Mouse (Mus musculus) limb, embryonic 13.5 days (tissue): Measurements from ENCODE around the gene Ngly1. TPM values are rescaled to one million over a fixed set of nuclear protein-coding genes. Genes with fewer than 3 reads are reported as not detected.
A peak's percentile ranks its signal among the peaks of the same experiment; 100 is the strongest.

Experiments
- ATAC-seq: fragments of 200-750 bp; cut with Nextera tagmentation; 2 replicates; pipeline ENCODE4 v1.8.0; 2017; ENCODE audit warnings: low read depth, moderate number of reproducible peaks, moderate TSS enrichment; ENCODE audit not compliant: low FRiP score
- H3K27ac ChIP-seq: fragments of 300-500 bp; sonication (generic); 2 replicates; pipeline ENCODE4 v1.5.1; 2015; ENCODE audit warnings: inconsistent platforms, mild to moderate bottlenecking, moderate library complexity
- H3K27me3 ChIP-seq: fragments of 300-500 bp; sonication (generic); 2 replicates; pipeline ENCODE4 v1.6.1; 2015; ENCODE audit warnings: mild to moderate bottlenecking, inconsistent platforms
- H3K36me3 ChIP-seq: fragments of 300-500 bp; sonication (generic); 2 replicates; pipeline ENCODE4 v1.6.1; 2015; ENCODE audit warnings: inconsistent platforms, mild to moderate bottlenecking, moderate library complexity
- H3K4me1 ChIP-seq: fragments of 300-500 bp; sonication (generic); 2 replicates; pipeline ENCODE4 v1.6.1; 2015; ENCODE audit warnings: inconsistent platforms
- H3K4me2 ChIP-seq: fragments of 300-500 bp; sonication (generic); replicated peaks from 2 replicates; pipeline ENCODE4 v1.6.1; 2015; ENCODE audit warnings: inconsistent platforms, mild to moderate bottlenecking, moderate library complexity
- H3K4me3 ChIP-seq: fragments of 300-500 bp; sonication (generic); 2 replicates; pipeline ENCODE4 v1.5.1; 2015; ENCODE audit warnings: moderate library complexity, mild to moderate bottlenecking, inconsistent platforms
- H3K9ac ChIP-seq: fragments of 300-500 bp; sonication (generic); 2 replicates; pipeline ENCODE4 v1.6.1; 2015; ENCODE audit warnings: mild to moderate bottlenecking, inconsistent platforms
- H3K9me3 ChIP-seq: fragments of 300-500 bp; sonication (generic); 2 replicates; pipeline ENCODE4 v1.6.1; 2016; ENCODE audit warnings: inconsistent platforms
- WGBS: fragments of 180-500 bp; shearing (Covaris S2); methylation state at CpG from one replicate; pipeline ENCODE4 v1.1.7; 2015; 5-methylcytosine and 5-hydroxymethylcytosine counted together
- polyA plus RNA-seq: library from polyadenylated mRNA; unstranded; fragments of >200 nt; fragmentation: Nextera tagmentation; extraction: Ambion mirVana; gene quantifications from 2 replicates; pipeline ENCODE4 v1.2.1, GENCODE M21; 2015

Ngly1 gene
- polyA plus RNA-seq, 1 experiment from 2014 or later, result 41.7 TPM

DNA sequence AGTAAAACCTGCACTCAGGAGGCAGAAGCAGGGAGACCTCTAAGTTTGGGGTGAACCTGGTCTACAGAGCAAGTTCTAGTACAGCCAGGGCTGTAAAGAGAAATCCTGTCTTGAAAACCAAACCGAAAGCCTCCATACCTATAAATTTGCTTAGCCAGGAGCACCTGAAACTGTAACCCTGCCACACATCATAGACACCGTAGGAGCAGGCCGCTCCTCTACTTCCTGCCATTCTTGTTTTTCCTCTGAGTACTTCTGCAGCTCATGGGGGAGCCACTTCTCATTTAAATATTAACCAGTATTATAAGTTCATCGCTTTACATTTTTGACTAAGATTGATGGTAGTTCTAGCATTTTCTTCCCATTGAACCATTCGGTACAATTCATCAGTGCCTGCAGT, 17.9 kb downstream of the Ngly1 start:
- 75% methylated on average over 5 of the region's 5 CpGs for WGBS
- Histone ChIP-seq H3K4me3 (no peak overlapping the region), H3K27ac (no peak overlapping the region), H3K27me3 (no peaks in the 10 kb centered on the region), H3K4me1 (no peaks in the 10 kb centered on the region), H3K4me2 (no peak overlapping the region), H3K9ac (no peak overlapping the region), H3K36me3 (peaks cover 23% of the 10 kb centered on the region), H3K9me3 (no peaks in the 10 kb centered on the region)
- no peak for ATAC-seq

DNA sequence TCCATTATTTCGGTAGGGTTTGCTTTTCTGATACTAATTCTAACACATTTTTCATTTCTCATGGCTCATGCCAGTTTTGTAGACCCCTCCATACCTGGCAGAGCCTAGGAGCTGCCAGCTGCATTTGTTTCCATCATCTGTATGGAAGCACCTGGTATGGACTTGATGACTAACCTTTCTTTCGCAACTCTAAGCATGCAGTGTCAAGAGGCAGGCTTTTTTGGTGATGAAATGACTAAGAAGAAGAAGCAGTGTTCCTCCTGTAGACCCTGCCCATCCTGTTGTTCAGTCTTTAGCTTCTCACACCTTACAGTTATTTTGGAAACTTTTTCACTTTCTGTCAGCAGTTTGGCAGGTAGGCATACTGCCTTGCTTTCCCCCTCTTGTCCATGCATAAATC, 20.7 kb downstream of the Ngly1 start:
- Histone ChIP-seq H3K36me3 (peaks cover 24% of the 10 kb centered on the region), H3K27ac (no peak overlapping the region), H3K27me3 (no peaks in the 10 kb centered on the region), H3K4me2 (no peak overlapping the region), H3K9ac (no peak overlapping the region), H3K4me1 (no peaks in the 10 kb centered on the region), H3K4me3 (no peak overlapping the region), H3K9me3 (no peaks in the 10 kb centered on the region)
- WGBS, result 93% methylated on average over 2 of the region's 2 CpGs
- ATAC-seq, result no peak

DNA sequence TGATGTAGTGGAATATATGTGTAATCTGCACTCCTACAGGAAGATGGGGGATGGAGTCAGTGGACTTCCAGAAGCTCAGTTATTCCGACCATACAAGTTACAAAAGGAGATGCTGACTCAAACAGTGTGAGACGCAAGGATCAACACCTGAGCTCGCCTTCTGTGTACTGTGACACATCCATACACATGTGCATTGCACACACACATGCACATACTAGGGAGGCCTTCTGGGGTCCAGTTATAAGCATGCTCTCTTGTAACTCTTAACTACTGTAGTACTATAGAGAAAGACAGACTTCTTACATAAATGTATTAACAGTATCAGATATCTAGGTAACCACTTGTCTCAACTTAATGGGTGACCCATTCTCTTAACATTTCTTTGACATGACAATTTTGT, 24.6 kb downstream of the Ngly1 start:
- Histone ChIP-seq H3K27me3 (no peaks in the 10 kb centered on the region), H3K9me3 (no peaks in the 10 kb centered on the region), H3K4me2 (no peak overlapping the region), H3K9ac (no peak overlapping the region), H3K36me3 (peaks cover 22% of the 10 kb centered on the region), H3K27ac (no peak overlapping the region), H3K4me1 (no peaks in the 10 kb centered on the region), H3K4me3 (no peak overlapping the region)
- no peak for ATAC-seq
- WGBS, result 90% methylated on average over 3 of the region's 3 CpGs

DNA sequence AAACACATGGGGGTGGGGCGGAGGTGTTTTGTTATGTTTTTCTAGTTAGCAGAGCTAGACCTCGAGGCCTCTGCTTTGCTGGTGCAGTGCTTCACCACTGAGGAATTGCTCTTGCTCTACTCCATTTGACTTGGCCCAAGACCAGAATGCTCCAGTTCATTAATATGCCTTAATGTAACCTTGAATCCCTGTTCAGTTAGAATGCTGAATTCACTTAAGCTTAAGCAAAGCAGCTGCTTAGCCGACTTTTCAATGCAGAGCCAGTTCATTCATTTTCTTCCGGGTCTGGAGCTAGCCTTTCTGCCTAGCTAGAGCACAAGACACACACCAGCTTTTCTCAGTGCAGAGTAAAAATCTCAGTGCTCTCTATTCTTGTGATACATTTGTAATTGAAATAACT, 30.1 kb downstream of the Ngly1 start:
- H3K27me3 ChIP-seq, result no peaks in the 10 kb centered on the region
- H3K4me2 ChIP-seq, result no peak overlapping the region
- no peak for ATAC-seq
- H3K9ac ChIP-seq, result no peak overlapping the region
- no peak overlapping the region for H3K4me3 ChIP-seq
- H3K4me1 ChIP-seq, result no peaks in the 10 kb centered on the region
- H3K27ac ChIP-seq, result no peak overlapping the region
- WGBS, result 74% methylated on average over 4 of the region's 4 CpGs
- H3K9me3 ChIP-seq, result no peaks in the 10 kb centered on the region
- peaks cover 14% of the 10 kb centered on the region for H3K36me3 ChIP-seq

DNA sequence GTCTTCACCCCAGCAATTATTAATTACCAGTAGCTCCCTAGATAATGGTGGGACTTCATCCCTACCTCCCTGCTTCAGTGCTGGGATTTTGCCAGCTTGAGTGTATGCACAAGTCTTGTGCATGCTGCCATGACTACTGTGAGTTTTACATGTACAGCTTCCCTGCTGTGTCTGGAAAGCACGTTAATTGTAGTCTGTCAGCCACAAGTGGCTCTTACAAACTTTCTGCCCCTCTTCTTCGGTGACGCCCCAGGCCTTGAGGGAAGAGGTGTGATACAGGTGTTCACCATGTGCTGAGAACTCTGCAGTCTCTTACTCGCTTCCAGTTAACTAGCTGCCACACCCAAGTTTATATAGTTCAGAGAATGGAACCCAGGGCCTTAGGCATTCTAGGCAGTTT, 34.9 kb downstream of the Ngly1 start:
- H3K4me1 ChIP-seq, result no peaks in the 10 kb centered on the region
- no peak overlapping the region for H3K9ac ChIP-seq
- 47% methylated on average over 4 of the region's 4 CpGs for WGBS
- H3K27ac ChIP-seq, result no peak overlapping the region
- peaks cover 14% of the 10 kb centered on the region for H3K36me3 ChIP-seq
- ATAC-seq, result no peak
- no peak overlapping the region for H3K4me2 ChIP-seq
- no peak overlapping the region for H3K4me3 ChIP-seq
- H3K9me3 ChIP-seq, result no peaks in the 10 kb centered on the region
- H3K27me3 ChIP-seq, result no peaks in the 10 kb centered on the region

DNA sequence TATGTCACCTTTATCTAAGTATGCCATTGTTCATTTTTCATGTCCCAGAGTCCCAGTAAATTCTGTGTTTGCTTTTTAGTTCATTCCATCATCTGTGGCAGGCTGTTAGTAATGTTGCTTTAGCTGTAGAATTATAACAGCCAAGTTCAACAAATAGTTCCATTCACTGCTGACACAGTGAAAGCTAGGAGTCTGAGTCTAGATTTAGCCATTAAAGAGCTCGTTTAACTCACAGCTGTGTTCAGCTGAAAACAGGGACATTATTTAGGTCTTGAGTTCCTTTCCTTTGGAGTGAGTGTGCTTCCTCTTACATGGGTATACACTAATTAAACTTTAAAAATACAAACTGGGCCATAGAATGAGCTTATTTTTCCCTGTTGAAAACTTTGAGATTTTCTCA, 43.3 kb downstream of the Ngly1 start:
- peak; percentile 80 for ATAC-seq
- H3K9ac ChIP-seq, result no peak overlapping the region
- H3K4me2 ChIP-seq, result no peak overlapping the region
- H3K9me3 ChIP-seq, result no peaks in the 10 kb centered on the region
- H3K4me1 ChIP-seq, result peaks cover 13% of the 10 kb centered on the region
- H3K4me3 ChIP-seq, result no peak overlapping the region
- H3K36me3 ChIP-seq, result peaks cover 15% of the 10 kb centered on the region
- 6% methylated on average over 1 of the region's 1 CpGs for WGBS
- H3K27me3 ChIP-seq, result no peaks in the 10 kb centered on the region
- H3K27ac ChIP-seq, result peak overlapping the region; percentile 76; the same call in 1 of the 2 replicates

DNA sequence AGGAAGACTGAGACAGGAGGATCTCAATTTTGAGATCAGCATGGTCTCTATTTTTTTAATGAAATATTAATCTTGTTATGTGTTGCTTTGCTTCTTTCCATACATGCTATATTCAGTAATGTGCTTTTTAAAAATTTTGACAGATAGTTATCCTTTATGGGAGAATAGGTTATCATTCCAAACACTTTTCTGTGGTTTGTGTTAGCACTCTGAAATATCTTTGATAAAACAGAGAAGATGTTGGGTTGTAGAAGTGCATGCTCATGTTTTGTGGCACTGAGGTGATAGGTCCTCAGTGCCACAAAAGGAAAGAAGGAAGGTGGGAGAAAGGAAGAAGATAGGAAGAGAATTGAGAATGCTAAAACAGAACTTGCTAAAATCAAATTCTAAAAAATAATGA, 43.9 kb downstream of the Ngly1 start:
- H3K9me3 ChIP-seq, result no peaks in the 10 kb centered on the region
- H3K4me1 ChIP-seq, result peaks cover 16% of the 10 kb centered on the region
- 0 out of 2 replicates have a peak overlapping the region, but pooled peaks have one; percentile 39 for H3K27ac ChIP-seq
- no peak overlapping the region for H3K9ac ChIP-seq
- ATAC-seq, result no peak
- H3K4me3 ChIP-seq, result no peak overlapping the region
- no peak overlapping the region for H3K4me2 ChIP-seq
- H3K36me3 ChIP-seq, result peaks cover 15% of the 10 kb centered on the region
- no peaks in the 10 kb centered on the region for H3K27me3 ChIP-seq

DNA sequence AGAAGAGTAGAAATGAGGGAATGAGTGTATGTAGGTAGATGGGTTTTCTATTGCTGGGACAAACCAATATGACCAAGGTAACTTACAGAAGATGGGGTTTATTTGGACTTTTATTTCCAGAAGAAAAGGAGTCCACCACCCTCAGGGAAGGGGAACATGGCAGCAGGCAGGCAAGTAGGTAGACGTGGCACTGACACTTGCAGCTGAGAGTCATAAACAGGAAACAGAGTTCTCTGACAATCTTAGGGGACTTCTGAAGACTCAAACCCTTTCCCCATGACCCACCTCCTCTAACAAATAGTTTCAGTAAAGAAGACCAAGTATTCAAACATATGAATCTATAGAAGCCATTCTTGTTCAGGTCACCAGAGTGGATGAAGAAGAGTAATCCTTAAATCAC, 44.8 kb downstream of the Ngly1 start:
- 69% methylated on average over 1 of the region's 1 CpGs for WGBS
- Histone ChIP-seq H3K36me3 (peaks cover 15% of the 10 kb centered on the region), H3K9ac (no peak overlapping the region), H3K4me3 (no peak overlapping the region), H3K4me2 (no peak overlapping the region), H3K27ac (no peak overlapping the region), H3K9me3 (no peaks in the 10 kb centered on the region), H3K4me1 (peaks cover 16% of the 10 kb centered on the region), H3K27me3 (no peaks in the 10 kb centered on the region)
- no peak for ATAC-seq

DNA sequence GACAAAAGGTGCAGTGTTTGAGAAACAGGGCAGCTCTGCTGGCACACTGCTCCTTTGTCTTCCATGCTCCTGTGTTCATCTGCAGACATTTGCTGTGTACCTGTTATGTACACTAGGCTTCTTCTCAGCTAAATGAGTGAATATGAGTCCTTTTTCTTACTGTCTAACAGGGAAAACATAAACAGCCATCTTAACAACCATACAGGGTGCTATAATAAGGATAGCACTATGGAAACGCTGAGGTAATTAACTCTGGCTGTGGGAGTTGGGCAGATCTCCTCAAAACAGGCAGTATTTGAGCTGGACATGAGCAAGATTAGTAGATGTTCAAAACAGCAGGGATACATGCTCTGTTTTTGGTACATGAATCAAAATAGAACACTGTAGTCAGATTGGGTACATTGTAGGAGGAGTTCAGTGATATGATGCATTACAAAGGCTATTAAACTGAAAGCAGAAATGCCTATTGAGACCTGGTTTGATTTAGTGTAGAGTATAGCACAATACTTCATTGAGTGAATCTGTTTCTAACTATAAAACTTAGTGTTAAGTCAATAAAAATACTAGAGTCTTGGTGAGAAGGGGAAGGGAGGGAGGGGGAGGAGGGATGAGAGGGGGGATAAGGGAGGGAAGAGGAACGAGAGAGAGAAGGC, 47.9 kb downstream of the Ngly1 start:
- Histone ChIP-seq H3K36me3 (peaks cover 19% of the 10 kb centered on the region), H3K4me1 (peaks cover 14% of the 10 kb centered on the region), H3K9me3 (no peaks in the 10 kb centered on the region), H3K9ac (no peak overlapping the region), H3K27ac (peak overlapping the region; percentile 34; the same call in 1 of the 2 replicates), H3K27me3 (no peaks in the 10 kb centered on the region), H3K4me3 (no peak overlapping the region), H3K4me2 (no peak overlapping the region)
- WGBS, result 37% methylated on average over 2 of the region's 2 CpGs
- ATAC-seq, result 0 out of 2 replicates have a peak, but pooled peaks have one; percentile 40

DNA sequence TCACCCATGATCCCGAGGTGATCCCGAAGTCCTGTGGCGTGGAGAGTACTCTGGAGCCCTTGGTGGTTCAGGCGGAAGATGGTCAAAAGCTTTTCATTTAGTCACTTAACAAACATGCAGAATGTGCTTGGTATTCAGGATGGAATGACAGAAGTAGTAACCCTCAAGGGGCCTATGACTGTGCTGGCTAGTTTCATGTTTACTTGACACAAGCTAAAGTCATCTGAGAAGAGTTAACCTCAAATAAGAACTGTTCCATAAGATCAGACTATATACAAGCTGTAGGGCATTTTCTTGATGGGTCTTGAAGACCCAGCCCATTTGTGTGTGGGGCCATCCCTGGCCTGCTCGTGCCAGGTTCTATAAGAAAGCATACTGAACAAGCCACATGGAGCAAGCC, 52.7 kb downstream of the Ngly1 start:
- H3K27me3 ChIP-seq, result no peaks in the 10 kb centered on the region
- 91% methylated on average over 5 of the region's 5 CpGs for WGBS
- ATAC-seq, result no peak

DNA sequence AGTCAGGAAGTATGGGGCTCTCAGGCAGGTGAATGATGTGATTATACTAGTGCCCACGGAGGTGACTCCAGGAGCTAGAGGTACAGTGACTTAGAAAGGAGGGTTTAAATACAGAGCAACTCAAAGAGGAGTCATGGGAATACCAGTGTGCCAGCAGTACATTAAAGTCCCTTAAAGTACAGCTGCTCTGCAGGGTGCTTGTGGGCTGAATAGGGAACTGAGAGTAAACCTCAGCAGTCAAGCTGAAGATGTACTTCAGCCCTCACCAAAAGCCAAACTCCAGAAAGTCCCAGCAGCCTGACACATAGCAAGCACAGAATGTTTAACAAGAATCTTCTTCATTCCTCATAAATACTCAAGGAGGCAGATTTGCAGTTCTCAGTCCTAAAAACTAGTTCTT, 53.6 kb downstream of the Ngly1 start:
- H3K27me3 ChIP-seq, result no peaks in the 10 kb centered on the region
- peak overlapping the region; percentile 34; the same call in 1 of the 2 replicates for H3K27ac ChIP-seq
- H3K4me3 ChIP-seq, result no peak overlapping the region
- H3K9ac ChIP-seq, result no peak overlapping the region
- no peak overlapping the region for H3K4me2 ChIP-seq
- peaks cover 10% of the 10 kb centered on the region for H3K36me3 ChIP-seq
- 25% methylated on average over 1 of the region's 1 CpGs for WGBS
- peaks cover 10% of the 10 kb centered on the region for H3K4me1 ChIP-seq
- H3K9me3 ChIP-seq, result no peaks in the 10 kb centered on the region
- no peak for ATAC-seq

More for the DNA sequence above, 52.7 kb downstream of the Ngly1 start:
- no peak overlapping the region for H3K4me2 ChIP-seq
- H3K27ac ChIP-seq, result no peak overlapping the region
- H3K36me3 ChIP-seq, result peaks cover 10% of the 10 kb centered on the region
- H3K9ac ChIP-seq, result no peak overlapping the region
- no peak overlapping the region for H3K4me3 ChIP-seq
- H3K4me1 ChIP-seq, result peaks cover 18% of the 10 kb centered on the region
- no peaks in the 10 kb centered on the region for H3K9me3 ChIP-seq

DNA sequence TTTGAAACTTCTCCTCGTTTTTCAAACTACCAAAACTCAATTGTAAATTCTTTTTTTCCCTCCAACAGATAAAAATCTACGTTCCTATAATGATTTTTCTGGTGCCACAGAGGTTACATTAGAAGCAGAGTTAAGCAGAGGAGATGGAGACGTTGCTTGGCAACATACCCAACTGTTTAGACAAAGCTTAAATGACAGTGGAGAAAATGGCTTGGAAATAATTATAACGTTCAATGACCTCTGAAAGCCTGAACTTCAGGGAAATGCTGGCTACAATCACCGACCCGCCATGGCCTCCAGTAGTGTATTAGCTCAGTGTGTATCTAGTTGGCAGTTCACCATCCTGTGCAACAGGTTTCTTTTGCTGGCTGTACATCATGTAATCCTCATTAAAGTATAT, 61.7 kb downstream of the Ngly1 start:
- no peak overlapping the region for H3K4me3 ChIP-seq

DNA sequence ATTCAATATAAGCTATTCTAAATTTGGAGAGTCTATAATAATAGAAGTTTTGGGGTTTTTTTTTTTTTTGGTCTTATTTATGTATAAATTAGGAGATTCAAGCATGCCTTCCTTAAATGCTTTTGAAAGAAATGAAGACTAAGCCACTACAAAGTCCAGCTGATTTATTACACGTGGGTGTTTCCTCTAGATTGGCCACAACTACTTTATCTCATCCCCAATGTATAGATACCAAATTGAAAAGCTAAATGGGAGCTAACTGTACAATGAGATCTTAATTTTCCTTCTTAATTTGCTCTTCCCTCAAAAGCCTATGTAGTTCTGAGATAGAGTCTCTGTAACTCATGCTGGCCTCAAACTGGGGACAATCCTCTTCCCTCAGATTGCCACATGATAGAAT, 63.5 kb downstream of the Ngly1 start:
- Histone ChIP-seq H3K4me1 (peaks cover 10% of the 10 kb centered on the region), H3K9me3 (no peaks in the 10 kb centered on the region), H3K4me2 (no peak overlapping the region), H3K27ac (no peak overlapping the region), H3K4me3 (no peak overlapping the region), H3K9ac (no peak overlapping the region), H3K36me3 (peaks cover 6% of the 10 kb centered on the region; the same call in 1 of the 2 replicates), H3K27me3 (no peaks in the 10 kb centered on the region)
- 83% methylated on average over 1 of the region's 1 CpGs for WGBS
- no peak for ATAC-seq

More for the DNA sequence above, 61.7 kb downstream of the Ngly1 start:
- WGBS, result 67% methylated on average over 6 of the region's 6 CpGs
- ATAC-seq, result no peak
- Histone ChIP-seq H3K9ac (no peak overlapping the region), H3K4me2 (no peak overlapping the region), H3K27ac (no peak overlapping the region), H3K4me1 (peaks cover 10% of the 10 kb centered on the region), H3K27me3 (no peaks in the 10 kb centered on the region), H3K36me3 (peaks cover 6% of the 10 kb centered on the region), H3K9me3 (no peaks in the 10 kb centered on the region)
